Mouse (Mus musculus) layer of hippocampus, adult 11-12 months (tissue): ENCODE measurements around the gene Gm4567.
"Not testable (repeated sequence)": the region's sequence is repeated elsewhere in the genome, so short reads cannot be mapped to it uniquely, and the experiment has no call there.

Source experiments
- DNase-seq: peaks from one replicate; pipeline ENCODE4 v3.0.0; 2022; ENCODE audit warnings: low spot score

Gm4567 gene

DNA sequence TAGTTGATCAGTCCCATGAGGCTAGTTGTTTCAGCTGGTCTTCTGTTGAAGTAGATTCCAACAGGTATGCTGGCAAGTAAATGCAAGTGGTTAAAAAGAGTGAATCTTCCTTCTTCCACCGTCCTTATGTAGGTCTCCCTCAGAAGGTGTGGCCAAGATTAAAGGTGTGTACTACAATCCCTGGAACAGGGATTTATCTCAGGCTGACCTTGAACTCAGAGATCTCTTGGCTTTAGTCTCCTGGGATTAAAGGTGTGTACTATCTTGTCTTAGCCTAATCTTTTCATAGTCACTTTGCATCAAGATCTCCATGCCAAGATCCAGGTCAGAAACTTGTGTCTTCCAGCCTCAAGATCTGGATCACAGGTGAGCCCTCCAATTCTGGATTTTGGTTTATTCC is at the start of gene Gm4567:
Gm4567 (minus strand) TSS at position 101 of the 400 bp plus-strand sequence.
- DNase-seq, result not testable (repeated sequence)

DNA sequence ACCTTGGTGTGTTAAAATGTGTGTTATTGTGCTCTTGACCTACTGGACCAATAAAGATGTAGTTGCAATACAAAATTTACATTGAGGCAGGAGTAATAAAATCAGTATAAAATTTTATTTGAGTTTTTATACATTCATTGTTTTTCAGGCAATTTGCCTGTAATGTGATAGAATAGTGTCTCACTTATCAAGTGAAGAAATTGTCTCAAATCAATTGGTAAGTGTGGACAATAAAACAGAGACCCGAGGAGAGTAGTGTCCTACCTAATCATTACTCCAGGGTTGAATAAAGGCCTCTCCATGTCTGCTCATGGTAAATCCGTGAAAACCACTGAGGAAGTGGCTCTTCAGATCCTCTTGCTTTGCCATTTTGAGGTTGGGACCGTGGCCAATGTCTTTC is 41.9 kb upstream of the Gm4567 start, which contains the start of gene Vmn1r157:
Vmn1r157 (plus strand) TSS at position 301 of the 400 bp plus-strand sequence.
- DNase-seq, result not testable (repeated sequence)

DNA sequence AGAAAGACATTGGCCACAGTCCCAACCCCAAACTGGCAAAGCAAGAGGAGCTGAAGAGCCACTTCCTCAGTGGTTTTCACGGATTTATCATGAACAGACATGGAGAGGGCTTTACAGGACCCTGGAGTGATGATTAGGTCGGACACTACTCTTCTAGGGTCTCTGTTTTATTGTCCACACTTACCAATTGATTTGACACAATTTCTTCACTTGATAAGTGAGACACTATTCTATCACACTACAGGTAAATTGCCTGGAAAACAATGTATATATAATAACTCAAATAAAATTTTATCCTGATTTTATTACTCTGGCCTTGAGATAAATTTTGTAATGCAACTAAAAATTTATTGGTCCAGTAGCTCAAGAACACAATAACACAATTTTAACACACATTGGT is 27.3 kb downstream of the Gm4567 start, which contains the start of gene Gm8693:
Gm8693 (minus strand) TSS at position 101 of the 400 bp plus-strand sequence.
- DNase-seq, result not testable (repeated sequence)
